Mouse (Mus musculus) liver, embryonic 14.5 days (tissue): ENCODE data around the gene B3galnt1.

ENCODE experiments used
- CTCF ChIP-seq: IDR thresholded peaks from 2 replicates; pipeline ENCODE4 v1.5.1; 2016; ENCODE audit warnings: antibody characterized with exemption, low read depth, control low read depth
- EP300 ChIP-seq: IDR thresholded peaks from 2 replicates; pipeline ENCODE4 v1.6.1; 2016; ENCODE audit warnings: antibody characterized with exemption, low read depth

GRCm38 (mm10) chr3:69596116-69596515 is 2.6 kb downstream of the B3galnt1 start:
- no peak for TF ChIP-seq CTCF
- TF ChIP-seq EP300: no peak
